Mouse (Mus musculus) liver, adult (tissue): ENCODE results near the gene Pck2.

Source experiments
- GATA4 ChIP-seq: IDR thresholded peaks from 2 replicates; pipeline ENCODE4 v1.6.1; 2014; ENCODE audit warnings: mild to moderate bottlenecking, low read length; ENCODE audit not compliant: insufficient replicate concordance

Pck2 gene

GRCm38 (mm10) chr14:55579511-55580496 lies 39.7 kb downstream of the Pck2 start:
- no peak for TF ChIP-seq GATA4

- no peak for TF ChIP-seq GATA4
Measured at GRCm38 (mm10) chr14:55580731-55581130, 40.7 kb downstream of the Pck2 start.

- no peak for TF ChIP-seq GATA4
Measured at GRCm38 (mm10) chr14:55581981-55582681, 42.1 kb downstream of the Pck2 start.

- TF ChIP-seq GATA4, result no peak
Measured at GRCm38 (mm10) chr14:55584303-55584701, 44.2 kb downstream of the Pck2 start.

- TF ChIP-seq GATA4, result peak; percentile 24; the same call in 1 of the 2 replicates
Measured at GRCm38 (mm10) chr14:55584702-55585565, 44.9 kb downstream of the Pck2 start, which contains the start of gene Emc9. Gene Emc9 (minus strand): TSS chr14:55585302.

- TF ChIP-seq GATA4, result peak; percentile 77; the same call in 1 of the 2 replicates
Measured at GRCm38 (mm10) chr14:55585566-55585960, 45.5 kb downstream of the Pck2 start.

GRCm38 (mm10) chr14:55586149-55586548 lies 46.1 kb downstream of the Pck2 start:
- no peak for TF ChIP-seq GATA4

- no peak for TF ChIP-seq GATA4
Measured at GRCm38 (mm10) chr14:55589271-55589670, 49.2 kb downstream of the Pck2 start.

GRCm38 (mm10) chr14:55589771-55590448 lies 49.8 kb downstream of the Pck2 start:
- TF ChIP-seq GATA4, result no peak

GRCm38 (mm10) chr14:55590748-55591330 lies 50.8 kb downstream of the Pck2 start, which contains the start of gene Psme2:
Gene Psme2 (minus strand): TSS chr14:55591113.
- no peak for TF ChIP-seq GATA4

GRCm38 (mm10) chr14:55591331-55591891 lies 51.3 kb downstream of the Pck2 start, which contains the start of gene Rnf31:
Gene Rnf31 (plus strand): TSS chr14:55591708.
- TF ChIP-seq GATA4, result peak; percentile 14; the same call in 1 of the 2 replicates

GRCm38 (mm10) chr14:55592226-55592625 lies 52.2 kb downstream of the Pck2 start:
- no peak for TF ChIP-seq GATA4

- no peak for TF ChIP-seq GATA4
Measured at GRCm38 (mm10) chr14:55596036-55596690, 56.1 kb downstream of the Pck2 start.
